Mouse (Mus musculus): ENCODE results near the gene Kremen1.
A peak's percentile ranks its signal among the peaks of the same experiment; 100 is the strongest.

The Kremen1 gene

GRCm38 (mm10) chr11:5265764-5266163, 4.4 kb upstream of the Kremen1 start:
- DNase-seq (ENCODE audit: low spot score in 2 of 2): no peak

GRCm38 (mm10) chr11:5263078-5263730, 1.8 kb upstream of the Kremen1 start:
- no peak for DNase-seq (ENCODE audit: low spot score in 2 of 2)

GRCm38 (mm10) chr11:5260942-5261459, 357 bp downstream of the Kremen1 start:
- no peak for DNase-seq (ENCODE audit: low spot score in 2 of 2)

- no peak for DNase-seq (ENCODE audit: low spot score in 2 of 2)
Observed at GRCm38 (mm10) chr11:5259944-5260598, 1.3 kb downstream of the Kremen1 start.

- no peak for DNase-seq (ENCODE audit: low spot score in 2 of 2)
Observed at GRCm38 (mm10) chr11:5258036-5258435, 3.3 kb downstream of the Kremen1 start.

GRCm38 (mm10) chr11:5257151-5257862, 4.1 kb downstream of the Kremen1 start:
- no peak for DNase-seq (ENCODE audit: low spot score in 2 of 2)

- DNase-seq (ENCODE audit: low spot score in 2 of 2): no peak
Observed at GRCm38 (mm10) chr11:5255509-5256014, 5.8 kb downstream of the Kremen1 start.

GRCm38 (mm10) chr11:5254016-5254415, 7.3 kb downstream of the Kremen1 start:
- DNase-seq (ENCODE audit: low spot score in 2 of 2): no peak

GRCm38 (mm10) chr11:5253528-5253927, 7.8 kb downstream of the Kremen1 start:
- no peak for DNase-seq (ENCODE audit: low spot score in 2 of 2)

GRCm38 (mm10) chr11:5252727-5253126, 8.6 kb downstream of the Kremen1 start:
- no peak for DNase-seq (ENCODE audit: low spot score in 2 of 2)

- no peak for DNase-seq (ENCODE audit: low spot score in 2 of 2)
Observed at GRCm38 (mm10) chr11:5251112-5251511, 10.2 kb downstream of the Kremen1 start.

- no peak for DNase-seq (ENCODE audit: low spot score in 2 of 2)
Observed at GRCm38 (mm10) chr11:5248200-5248599, 13.2 kb downstream of the Kremen1 start.

GRCm38 (mm10) chr11:5245431-5245830, 15.9 kb downstream of the Kremen1 start:
- DNase-seq (ENCODE audit: low spot score in 2 of 2): no peak

- peak; percentile 36 to 53 for DNase-seq (ENCODE audit: low spot score in 2 of 2)
Observed at GRCm38 (mm10) chr11:5244749-5245130, 16.6 kb downstream of the Kremen1 start.

GRCm38 (mm10) chr11:5243812-5244748, 17.3 kb downstream of the Kremen1 start:
- DNase-seq (ENCODE audit: low spot score in 2 of 2): peak; percentile 69 to 81

GRCm38 (mm10) chr11:5243208-5243607, 18.1 kb downstream of the Kremen1 start:
- DNase-seq (ENCODE audit: low spot score in 2 of 2): no peak

- no peak for DNase-seq (ENCODE audit: low spot score in 2 of 2)
Observed at GRCm38 (mm10) chr11:5242158-5242557, 19.2 kb downstream of the Kremen1 start.

- no peak for DNase-seq (ENCODE audit: low spot score in 2 of 2)
Observed at GRCm38 (mm10) chr11:5239706-5240690, 21.4 kb downstream of the Kremen1 start.

- no peak for DNase-seq (ENCODE audit: low spot score in 2 of 2)
Observed at GRCm38 (mm10) chr11:5219910-5220447, 41.4 kb downstream of the Kremen1 start.

GRCm38 (mm10) chr11:5219371-5219770, 42.0 kb downstream of the Kremen1 start:
- DNase-seq (ENCODE audit: low spot score in 2 of 2): no peak

Data from right cerebral cortex, postnatal 36 days (tissue).